ENCODE assay signal across 14 mouse cellular contexts in the genomic region with DNA sequence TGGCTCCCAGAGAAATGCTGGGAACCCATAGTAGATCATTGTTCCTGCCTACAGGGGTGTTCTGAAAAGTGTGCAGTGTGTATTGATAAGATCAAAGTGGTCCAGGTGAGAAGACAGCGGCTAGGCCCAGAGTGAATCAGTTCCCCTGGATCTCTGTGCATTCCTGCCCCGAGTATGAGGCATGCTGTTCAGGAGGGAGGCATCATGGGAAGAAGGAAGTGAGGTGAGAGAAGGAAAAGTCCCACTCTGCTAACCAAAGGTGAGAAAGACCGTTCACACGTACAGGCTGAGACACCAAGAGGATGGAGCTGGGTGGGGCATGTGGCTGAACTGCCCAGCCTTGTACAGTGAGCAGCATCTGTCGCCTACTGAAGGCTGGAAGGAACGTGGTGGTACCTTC.
"Had no signal": no experiment of that assay in that cellular context is flagged by ENCODE, and none has a peak within 500 bp of the region (broad histone marks: within the 10 kb centered on the region; RNA-seq: fewer than 3 reads in every experiment).

No protein-coding gene starts in this region.

- H3K27me3 ChIP-seq: midbrain, embryonic 12.5 days; neural tube, embryonic 12.5 days; stomach, embryonic 15.5 days had no signal

- H3K4me3 ChIP-seq: midbrain, embryonic 10.5 days; midbrain, embryonic 12.5 days; myocyte; neural tube, embryonic 12.5 days; stomach, embryonic 15.5 days had no signal

- H3K4me1 ChIP-seq: midbrain, embryonic 12.5 days; neural tube, embryonic 12.5 days; stomach, embryonic 15.5 days had no signal

- H3K9me3 ChIP-seq: midbrain, embryonic 10.5 days; midbrain, embryonic 12.5 days; neural tube, embryonic 12.5 days; stomach, embryonic 15.5 days had no signal

- DNase-seq: lung, adult 18-20 months; lung, embryonic 14.5 days; lung, postnatal 10 days; lung, postnatal 4 days; midbrain, embryonic 14.5 days; thymus, postnatal 14 days; thymus, postnatal 36 days had no signal

- H3K27ac ChIP-seq: liver, embryonic 14.5 days; midbrain, embryonic 10.5 days; midbrain, embryonic 12.5 days; neural tube, embryonic 12.5 days; stomach, embryonic 15.5 days; stomach, postnatal 0 days had no signal

- H3K36me3 ChIP-seq: midbrain, embryonic 10.5 days; midbrain, embryonic 12.5 days; neural tube, embryonic 12.5 days; stomach, embryonic 15.5 days had no signal
